Mouse (Mus musculus) G1E (cell line): Measurements from ENCODE around the gene Haspin. TPM values are rescaled to one million over a fixed set of nuclear protein-coding genes. Genes with fewer than 3 reads are reported as not detected.

Experiments used
- ATAC-seq: 2 replicates; pipeline ENCODE4 v1.8.0; 2016; ENCODE audit warnings: mild to moderate bottlenecking; ENCODE audit not compliant: insufficient number of reproducible peaks, poor library complexity, low FRiP score, severe bottlenecking; ENCODE audit errors: extremely low read depth
- DNase-seq: peaks from one replicate; pipeline ENCODE4 v3.0.0; 2012; ENCODE audit warnings: low spot score
- H3K27me3 ChIP-seq: 2 replicates; pipeline ENCODE4 v1.6.1; 2012; ENCODE audit warnings: mild to moderate bottlenecking, low read length, inconsistent platforms; ENCODE audit not compliant: insufficient read depth
- H3K36me3 ChIP-seq: replicated peaks from 2 replicates; pipeline ENCODE3; 2012; ENCODE audit warnings: mild to moderate bottlenecking, inconsistent platforms
- H3K4me1 ChIP-seq: 2 replicates; pipeline ENCODE4 v1.6.1; 2012; ENCODE audit warnings: low read depth, low read length, inconsistent platforms, mixed read lengths; ENCODE audit not compliant: insufficient read depth
- H3K4me3 ChIP-seq: 2 replicates; pipeline ENCODE4 v1.5.1; 2012; ENCODE audit warnings: low read depth, mild to moderate bottlenecking, inconsistent platforms, low read length, moderate library complexity, mixed read lengths
- H3K9me3 ChIP-seq: replicated peaks from 2 replicates; pipeline ENCODE4 v1.6.1; 2012; ENCODE audit warnings: inconsistent platforms
- CTCF ChIP-seq: IDR thresholded peaks from 2 replicates; pipeline ENCODE4 v1.5.1; 2012; ENCODE audit warnings: low read depth, low read length, inconsistent platforms, mixed read lengths
- GATA1 ChIP-seq: IDR thresholded peaks from 2 replicates; pipeline ENCODE4 v1.6.1; 2012; ENCODE audit warnings: borderline replicate concordance, low read length, inconsistent platforms, mixed read lengths
- GATA2 ChIP-seq: IDR thresholded peaks from 2 replicates; pipeline ENCODE4 v1.6.1; 2012; ENCODE audit warnings: low read depth, low read length, inconsistent platforms, borderline replicate concordance
- POLR2AphosphoS5 ChIP-seq: IDR thresholded peaks from 2 replicates; pipeline ENCODE4 v1.6.1; 2012; ENCODE audit warnings: low read depth, low read length, inconsistent platforms; ENCODE audit not compliant: insufficient replicate concordance
- TAL1 ChIP-seq: conservative IDR thresholded peaks from 2 replicates; pipeline ENCODE4 v1.6.1; 2012; ENCODE audit warnings: low read depth, low read length, inconsistent platforms, mixed read lengths
- polyA plus RNA-seq: library from polyadenylated mRNA; stranded (reverse); fragments of >175 nt; gene quantifications from 2 replicates; pipeline ENCODE4 v1.2.3, GENCODE M21; 2012
- total RNA-seq, 2 experiments: library from RNA; stranded (forward) in 1 of 2; stranded (reverse) in 1 of 2; fragments of 200-1000 nt in 1 of 2; fragments of >200 nt in 1 of 2; fragmentation: Nextera tagmentation in 1 of 2; gene quantifications; 2 replicates each; pipeline ENCODE4 v1.2.3; 2014 to 2017

Gene Haspin
- total and polyA plus RNA-seq, 3 experiments, result 16.7 to 19.5 (median 17.5) TPM

GRCm38 (mm10) chr11:73176608-73177508 lies 38.8 kb upstream of the Haspin start, which contains the start of the genes Emc6 and Tax1bp3:
TSS of gene Emc6 (minus strand) at chr11:73177037.
TSS of gene Tax1bp3 (plus strand) at chr11:73177083.
- Histone ChIP-seq H3K9me3 (no peaks in the 10 kb centered on the region), H3K4me1 (peaks cover 48% of the 10 kb centered on the region), H3K4me3 (peak within 1 kb of the TSS; percentile 98), H3K27me3 (0 out of 2 replicates have a peak, but pooled peaks cover 2% of the 10 kb centered on the region), H3K36me3 (peaks cover 43% of the 10 kb centered on the region)
- TF ChIP-seq GATA2 (no peak), TAL1 (no peak), CTCF (no peak), GATA1 (no peak), POLR2AphosphoS5 (no peak)
- DNase-seq (peak; percentile 99), ATAC-seq (peak; percentile 98)

GRCm38 (mm10) chr11:73176186-73176585 lies 38.1 kb upstream of the Haspin start:
- Histone ChIP-seq H3K9me3 (no peaks in the 10 kb centered on the region), H3K36me3 (peaks cover 50% of the 10 kb centered on the region), H3K4me1 (peaks cover 55% of the 10 kb centered on the region), H3K4me3 (peak overlapping the region; percentile 98), H3K27me3 (0 out of 2 replicates have a peak, but pooled peaks cover 2% of the 10 kb centered on the region)
- DNase-seq (peak; percentile 52), ATAC-seq (no peak)
- TF ChIP-seq TAL1 (no peak), GATA2 (no peak)

DNA sequence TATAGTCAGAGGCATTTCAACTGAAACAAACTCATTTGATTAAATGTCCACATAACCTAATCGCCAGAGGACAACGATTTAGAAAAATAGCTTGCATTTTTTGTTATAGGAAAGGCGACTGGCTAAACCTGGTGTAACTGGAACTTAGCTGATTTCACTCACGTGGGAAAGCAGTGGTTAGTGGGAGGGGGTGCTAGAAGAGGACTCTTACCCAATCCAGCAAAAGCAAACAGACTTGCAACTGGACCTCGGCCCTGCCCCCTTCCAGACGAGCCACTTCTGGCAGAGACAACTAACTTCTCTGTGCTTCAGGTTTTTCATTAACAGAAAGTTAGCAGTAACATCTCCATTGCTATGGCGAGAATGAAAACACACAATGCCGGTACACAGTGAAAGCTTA lies 37.5 kb upstream of the Haspin start:
- no peak for TF ChIP-seq GATA1
- no peaks in the 10 kb centered on the region for H3K9me3 ChIP-seq
- H3K4me1 ChIP-seq, result peaks cover 60% of the 10 kb centered on the region
- H3K27me3 ChIP-seq, result 0 out of 2 replicates have a peak, but pooled peaks cover 2% of the 10 kb centered on the region
- peak overlapping the region; percentile 98 for H3K4me3 ChIP-seq
- H3K36me3 ChIP-seq, result peaks cover 52% of the 10 kb centered on the region
- DNase-seq (peak; percentile 25), ATAC-seq (no peak)

- TF ChIP-seq TAL1, result no peak
- no peak for TF ChIP-seq CTCF
- TF ChIP-seq POLR2AphosphoS5, result no peak
- TF ChIP-seq GATA1, result no peak
- no peak for TF ChIP-seq GATA2
- H3K36me3 ChIP-seq, result peaks cover 83% of the 10 kb centered on the region
- peaks cover 45% of the 10 kb centered on the region for H3K4me1 ChIP-seq
- H3K4me3 ChIP-seq, result no peak overlapping the region
- DNase-seq (no peak), ATAC-seq (no peak)
- no peaks in the 10 kb centered on the region for H3K9me3 ChIP-seq
- no peaks in the 10 kb centered on the region for H3K27me3 ChIP-seq
Observed at GRCm38 (mm10) chr11:73172186-73172585, 34.1 kb upstream of the Haspin start.

DNA sequence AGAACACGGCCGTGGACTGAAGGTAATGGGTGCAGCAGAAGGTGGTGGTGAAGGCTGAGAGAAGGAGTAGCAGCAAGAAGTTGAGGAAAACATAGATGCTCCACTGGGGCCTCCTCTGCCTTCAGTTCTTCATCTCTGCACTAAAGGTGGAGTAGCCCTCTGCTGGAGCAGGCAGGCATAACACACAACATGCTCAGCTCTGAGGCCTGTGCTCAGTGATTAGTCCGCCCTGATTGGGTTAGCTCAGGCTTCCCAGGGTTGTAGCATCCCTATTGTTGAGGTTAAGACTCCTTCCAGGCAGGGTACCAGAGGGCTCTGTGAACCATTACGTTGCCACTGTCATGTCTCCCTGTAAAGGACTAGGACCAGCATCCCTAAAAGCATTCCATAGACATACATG lies 31.1 kb upstream of the Haspin start:
- Histone ChIP-seq H3K9me3 (no peaks in the 10 kb centered on the region), H3K36me3 (peaks cover 85% of the 10 kb centered on the region), H3K4me3 (no peak overlapping the region), H3K4me1 (peaks cover 47% of the 10 kb centered on the region), H3K27me3 (no peaks in the 10 kb centered on the region)
- ATAC-seq (peak; percentile 65), DNase-seq (peak; percentile 33)
- no peak for TF ChIP-seq TAL1
- TF ChIP-seq CTCF, result peak; percentile 73
- no peak for TF ChIP-seq POLR2AphosphoS5
- no peak for TF ChIP-seq GATA2
- TF ChIP-seq GATA1, result no peak

GRCm38 (mm10) chr11:73168576-73168975 lies 30.5 kb upstream of the Haspin start:
- ATAC-seq (no peak), DNase-seq (no peak)
- Histone ChIP-seq H3K36me3 (peaks cover 78% of the 10 kb centered on the region), H3K9me3 (no peaks in the 10 kb centered on the region), H3K4me1 (peaks cover 43% of the 10 kb centered on the region), H3K27me3 (no peaks in the 10 kb centered on the region), H3K4me3 (no peak overlapping the region)
- TF ChIP-seq TAL1 (no peak), CTCF (no peak), GATA1 (no peak), POLR2AphosphoS5 (no peak), GATA2 (no peak)
